Mouse (Mus musculus) ovary, postnatal 10 days (tissue): ENCODE data around the gene Insyn1.

ENCODE experiments used
- DNase-seq: peaks from one replicate; pipeline ENCODE4 v3.0.0; 2022; ENCODE audit warnings: low spot score

Gene Insyn1

DNA sequence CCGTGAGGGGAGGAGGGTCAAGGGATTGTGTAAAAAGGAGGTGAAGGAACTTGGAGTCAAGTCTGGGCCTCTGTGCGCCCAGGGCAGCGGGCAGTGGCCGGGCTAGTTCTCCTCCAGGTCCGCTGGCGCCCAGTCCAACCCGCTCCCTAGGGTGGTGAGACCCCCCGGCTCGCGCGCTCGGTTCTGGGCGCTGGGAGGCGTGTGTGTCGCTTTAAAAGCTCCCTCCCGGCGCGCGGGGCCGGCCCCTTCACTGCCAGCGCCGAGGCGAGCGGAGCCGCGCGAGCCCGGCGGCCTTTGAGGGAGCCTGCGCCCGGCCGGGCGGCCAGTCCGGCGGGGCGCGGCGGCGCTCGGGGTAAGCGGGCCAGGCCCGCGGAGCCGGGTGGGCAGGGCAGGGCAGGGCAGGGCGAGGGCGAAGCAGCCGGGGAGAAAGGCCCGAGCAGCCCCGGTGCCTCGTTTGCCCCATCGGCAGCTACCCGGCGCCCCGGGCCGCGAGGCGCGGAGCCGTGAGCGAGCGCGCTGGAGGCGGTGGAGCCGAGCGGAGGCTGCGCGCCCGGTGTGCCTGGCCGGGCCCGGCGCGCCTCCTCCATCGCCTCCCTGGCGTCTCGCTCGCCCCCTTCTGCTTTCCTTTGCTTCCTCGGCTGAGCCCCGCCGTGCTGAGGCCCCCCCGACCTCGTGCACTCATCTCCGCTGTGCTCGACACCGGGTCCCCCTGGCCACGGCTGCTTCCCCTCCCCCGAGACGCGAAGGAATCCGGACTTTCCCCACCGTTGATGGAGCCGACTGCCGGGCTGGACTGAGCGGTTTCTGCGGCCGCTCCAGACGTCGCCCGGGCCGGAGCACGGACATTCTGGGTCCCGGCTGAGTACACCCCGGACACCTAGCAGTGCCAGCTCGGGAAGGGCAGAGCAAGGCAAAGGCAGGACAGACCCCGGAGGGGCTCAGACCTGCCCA lies at the start of gene Insyn1:
Gene Insyn1, plus strand, starts transcription at position 753 of the 951 bp plus-strand sequence.
- peak; percentile 56 for DNase-seq

DNA sequence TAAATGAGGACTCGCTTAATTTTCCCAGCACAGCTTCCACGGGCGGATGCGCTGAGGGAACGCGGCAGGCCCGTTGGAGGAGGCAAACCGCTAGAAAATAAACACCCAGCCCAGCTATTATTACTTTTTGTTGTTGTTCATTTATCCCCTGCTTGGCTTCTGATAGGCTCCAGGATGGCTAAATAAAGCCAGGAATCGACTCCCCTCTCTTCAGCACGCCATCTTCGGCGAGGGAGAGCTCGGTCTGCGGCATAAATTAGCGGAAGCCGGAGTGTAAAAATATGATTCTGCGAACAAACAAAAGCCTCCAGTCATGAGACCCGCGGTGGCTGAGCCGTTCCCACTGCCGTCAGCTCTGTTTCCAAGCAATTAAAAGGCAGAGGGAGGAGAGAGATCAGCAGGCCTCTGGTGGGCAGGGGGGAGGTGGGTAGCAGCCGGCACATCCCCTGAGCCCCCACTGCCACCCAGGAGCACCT lies 49.4 kb upstream of the Insyn1 start:
- DNase-seq, result no peak

DNA sequence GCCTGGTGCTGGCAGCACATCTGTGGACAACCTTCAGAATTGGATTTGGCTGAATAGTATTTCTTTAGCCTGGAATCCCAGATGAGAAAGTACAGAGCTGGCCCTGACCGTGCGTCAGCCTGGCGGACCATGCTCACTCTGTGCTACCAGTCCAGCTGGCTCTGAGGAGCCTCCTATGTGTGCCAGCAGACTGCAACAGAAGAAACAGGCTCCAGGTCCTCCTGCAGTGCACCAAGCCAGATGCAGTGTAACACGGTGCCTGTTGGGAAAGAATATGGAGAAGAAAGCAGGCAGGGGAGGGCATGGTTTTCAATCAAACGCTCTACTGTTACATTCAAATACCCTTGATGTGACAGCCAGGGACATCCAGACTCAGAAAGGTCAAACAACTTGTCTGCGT lies 48.3 kb upstream of the Insyn1 start:
- no peak for DNase-seq

DNA sequence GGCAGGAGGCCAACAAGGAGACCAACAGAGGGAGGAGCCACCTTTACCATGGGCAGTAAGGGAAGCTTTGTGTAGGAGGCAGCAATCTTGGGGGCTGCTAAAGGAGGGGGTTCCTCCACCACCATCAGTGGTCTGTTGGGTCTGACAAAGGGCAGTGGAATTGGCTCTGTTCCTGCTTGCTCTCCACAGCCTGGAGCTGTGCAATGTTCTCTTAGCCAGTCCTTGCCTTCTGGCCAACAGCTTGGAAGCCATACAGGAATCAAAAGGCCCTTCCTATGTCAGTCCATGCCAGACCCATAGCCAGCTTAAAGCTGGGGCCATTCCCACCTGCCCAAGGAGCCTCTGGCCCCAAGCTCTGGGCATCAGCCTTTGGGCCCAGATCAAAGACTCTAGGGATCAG lies 47.8 kb upstream of the Insyn1 start:
- no peak for DNase-seq

DNA sequence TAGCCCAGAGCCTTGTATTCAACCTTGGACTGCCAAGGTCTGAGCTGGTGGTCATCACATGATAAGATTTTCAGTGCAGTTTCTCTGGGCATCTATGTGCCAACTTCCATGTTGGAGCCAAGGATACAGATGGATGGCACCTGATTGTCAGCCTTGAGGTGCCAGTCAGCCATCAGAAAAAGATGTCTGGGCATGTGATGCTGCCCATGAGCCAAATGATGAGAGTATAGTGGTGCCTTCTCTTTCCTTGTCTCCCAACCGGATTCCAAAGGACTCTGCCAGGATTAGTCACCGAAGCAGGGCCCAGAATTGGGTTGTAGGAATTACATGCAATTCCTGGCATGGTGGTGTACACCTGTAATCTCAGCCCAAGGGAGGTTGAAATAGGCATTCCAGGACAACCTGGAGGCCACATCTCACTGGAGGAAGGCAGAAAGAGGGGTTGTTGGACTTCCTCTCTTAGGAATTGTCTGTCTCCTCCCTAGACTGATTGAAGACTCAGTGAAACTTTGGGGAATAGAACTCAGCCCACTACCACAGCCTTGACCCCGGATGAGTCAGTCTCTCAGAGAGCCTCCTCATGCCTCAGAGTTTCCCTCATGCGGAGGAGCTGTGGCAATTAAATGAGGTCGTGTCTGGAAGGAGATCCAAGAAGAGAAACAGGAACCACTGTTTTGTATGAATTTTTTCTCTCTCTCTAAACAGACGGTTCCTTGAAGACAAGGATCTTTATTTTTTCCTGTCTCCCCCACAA lies 46.9 kb upstream of the Insyn1 start:
- no peak for DNase-seq

DNA sequence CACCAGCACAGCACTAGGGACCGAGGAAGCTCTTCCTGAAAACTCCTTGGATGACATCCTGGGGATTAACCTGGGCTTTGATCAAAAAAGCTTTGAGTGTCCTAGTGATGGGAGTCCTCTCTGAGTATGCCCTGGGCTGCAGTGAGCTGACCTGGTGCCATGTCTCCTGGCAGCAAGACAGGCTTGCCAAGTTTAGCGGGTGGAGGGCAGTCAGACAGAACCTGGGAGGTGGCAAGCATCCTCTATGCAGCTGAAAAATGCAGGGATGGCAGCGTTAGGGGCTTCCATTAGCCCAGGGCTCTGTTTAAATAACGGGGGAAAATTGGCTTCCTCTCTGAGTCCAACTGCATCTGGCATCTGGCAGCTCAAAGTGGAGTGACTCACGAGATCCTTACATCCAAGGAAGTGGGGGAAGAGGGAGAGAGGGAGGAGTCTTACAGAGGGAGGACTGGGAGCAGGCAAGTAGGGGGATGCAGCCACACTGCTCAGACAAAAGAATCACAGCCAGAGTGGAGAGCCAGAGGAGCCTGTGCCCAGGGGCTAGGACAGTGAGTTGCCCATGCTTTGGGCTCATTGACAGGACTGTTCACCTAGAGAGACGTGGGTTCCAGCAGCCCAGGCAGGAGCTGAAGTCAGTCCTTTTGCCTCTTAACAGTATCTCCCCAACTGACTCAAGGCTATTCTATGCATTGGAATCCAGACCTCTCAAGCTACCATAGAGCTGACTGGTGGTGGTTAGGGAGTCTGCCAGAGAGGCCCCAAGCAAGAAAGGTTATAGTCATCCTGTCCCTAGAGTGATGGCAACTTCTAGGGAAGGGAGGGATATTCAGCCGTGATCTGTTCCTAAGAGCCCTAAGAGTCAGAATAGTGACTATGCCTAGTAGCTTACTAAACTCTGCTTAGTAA lies 46.0 kb upstream of the Insyn1 start:
- DNase-seq, result no peak

DNA sequence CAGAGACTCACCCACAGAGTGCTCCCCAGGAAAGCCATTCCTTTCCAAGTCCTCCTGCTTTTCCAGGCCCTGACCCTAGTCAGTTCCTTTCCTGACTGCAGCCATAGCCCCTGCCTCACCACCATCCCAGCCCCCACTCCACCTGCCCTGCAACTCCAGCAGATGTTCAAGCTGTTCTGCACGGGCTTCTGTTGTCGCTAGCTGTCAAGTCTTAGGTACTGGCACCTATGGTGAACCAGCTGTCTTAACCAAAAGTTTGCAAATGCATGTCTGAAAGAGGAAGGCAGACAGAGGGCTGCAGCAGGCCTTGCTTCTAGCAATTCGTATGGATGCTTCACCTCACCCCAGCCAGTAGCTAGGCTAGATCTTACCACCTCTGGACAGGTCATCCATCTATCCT lies 45.3 kb upstream of the Insyn1 start:
- DNase-seq, result no peak

DNA sequence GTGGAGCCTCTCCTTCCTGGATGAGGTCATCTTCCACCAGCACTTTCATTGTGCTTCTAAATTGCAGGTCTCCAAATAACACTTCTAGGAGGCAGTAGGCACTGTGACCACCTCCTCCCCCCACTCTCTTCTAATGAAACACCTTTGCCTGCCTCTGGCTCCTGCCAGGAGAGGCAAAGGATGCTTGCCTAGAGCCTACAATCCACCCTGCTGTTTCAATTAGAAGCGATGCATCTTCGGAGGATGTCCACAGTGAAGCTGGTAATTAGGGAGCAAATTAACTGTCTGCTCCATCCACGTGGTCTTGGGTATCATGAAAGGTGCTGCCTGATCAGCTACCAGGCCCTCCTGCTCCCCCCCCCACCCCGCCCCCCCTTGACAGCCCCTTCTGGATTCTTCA lies 41.6 kb upstream of the Insyn1 start:
- no peak for DNase-seq

DNA sequence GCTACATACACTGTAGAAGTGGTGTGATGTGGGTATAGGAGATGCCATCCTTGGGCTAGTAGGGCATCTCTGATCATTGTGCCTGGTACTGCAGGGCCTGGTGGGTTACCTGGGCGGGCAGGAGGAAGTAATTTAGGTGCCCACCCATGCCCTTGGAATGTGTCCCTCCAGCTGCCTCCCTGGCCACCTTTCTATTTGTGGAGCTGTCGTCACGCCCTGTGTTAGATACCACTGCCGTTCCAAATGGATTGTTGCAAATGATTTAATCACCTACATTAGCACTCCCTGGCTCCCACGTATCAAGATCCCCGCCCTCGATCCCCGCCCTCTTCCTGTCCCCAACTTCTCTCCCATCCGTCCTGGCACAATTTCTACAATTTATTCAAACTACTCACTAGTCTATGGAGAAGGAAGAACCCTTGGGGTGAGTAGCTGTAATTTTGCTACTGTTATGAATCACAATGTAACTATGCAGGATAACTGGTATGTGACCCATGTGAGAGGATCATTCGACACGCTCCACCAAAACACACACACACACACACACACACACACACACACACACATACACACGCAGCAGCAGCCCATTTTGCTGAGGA lies 40.3 kb upstream of the Insyn1 start:
- DNase-seq, result no peak

DNA sequence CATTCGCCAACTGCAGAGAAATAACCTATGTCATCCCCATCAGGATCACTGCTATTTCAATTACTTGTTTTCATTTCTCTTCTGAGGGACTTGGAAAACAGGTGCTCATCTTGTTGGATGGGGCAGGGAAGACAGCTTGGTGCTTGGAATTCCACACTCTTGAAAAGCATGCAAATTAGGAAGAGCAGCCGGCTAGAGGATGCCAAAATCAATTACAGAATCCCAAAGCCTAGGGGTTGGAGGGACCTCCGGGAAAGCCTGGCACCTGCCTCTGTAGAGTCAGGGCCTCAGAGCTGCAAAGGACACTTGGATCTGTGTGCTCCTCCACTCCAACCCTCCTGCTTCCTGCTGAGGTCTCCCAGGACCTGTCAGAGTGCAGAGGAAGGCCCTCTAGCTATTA lies 38.9 kb upstream of the Insyn1 start:
- DNase-seq, result no peak

DNA sequence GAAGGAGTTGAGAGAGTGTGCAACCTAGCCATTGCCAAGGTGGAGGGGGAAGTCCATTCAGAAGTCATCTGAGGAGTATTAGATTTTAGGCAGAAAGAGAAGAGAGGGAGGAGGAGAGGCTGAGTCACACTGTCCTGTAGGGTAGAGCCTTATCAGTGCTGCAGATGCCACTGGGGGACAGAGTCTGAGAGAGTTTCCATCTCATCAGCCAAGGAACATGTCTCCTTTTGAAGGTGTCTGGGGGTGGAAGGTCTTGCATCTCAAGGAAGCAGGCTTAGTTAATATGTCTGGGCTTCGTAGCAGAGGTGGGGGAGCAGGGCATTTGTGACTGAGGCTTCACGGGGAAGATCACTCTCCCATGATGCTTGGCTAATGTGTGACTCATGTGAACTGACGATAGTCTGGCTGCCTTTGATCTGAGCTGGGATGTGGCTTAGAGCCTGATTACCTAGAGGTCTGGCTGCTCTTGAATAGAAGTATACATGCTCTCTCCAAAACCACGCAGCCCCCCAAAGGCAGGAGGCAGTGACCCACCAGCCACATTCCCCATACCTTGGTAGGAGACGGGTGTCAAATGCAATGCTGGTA lies 34.5 kb upstream of the Insyn1 start:
- DNase-seq, result no peak

DNA sequence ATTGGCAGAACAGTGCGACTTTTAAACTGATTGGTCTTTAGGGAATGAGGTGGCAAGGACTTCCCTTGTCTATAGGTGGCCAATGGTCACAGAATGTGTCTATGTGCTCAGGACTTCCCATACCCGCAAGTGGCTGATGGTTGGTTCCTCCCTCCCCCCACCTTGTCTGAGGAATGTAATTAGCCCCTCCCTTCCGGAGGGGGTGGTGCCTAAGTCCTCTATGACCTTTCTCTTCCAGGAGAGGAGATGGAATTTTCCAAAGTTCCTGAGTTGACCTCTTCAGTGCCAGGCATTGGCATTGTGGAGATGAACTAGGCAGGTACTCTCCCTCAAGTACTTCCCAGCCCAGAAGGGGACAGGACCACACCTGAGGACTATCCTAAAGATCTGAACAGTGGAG lies 33.5 kb upstream of the Insyn1 start:
- DNase-seq, result no peak

DNA sequence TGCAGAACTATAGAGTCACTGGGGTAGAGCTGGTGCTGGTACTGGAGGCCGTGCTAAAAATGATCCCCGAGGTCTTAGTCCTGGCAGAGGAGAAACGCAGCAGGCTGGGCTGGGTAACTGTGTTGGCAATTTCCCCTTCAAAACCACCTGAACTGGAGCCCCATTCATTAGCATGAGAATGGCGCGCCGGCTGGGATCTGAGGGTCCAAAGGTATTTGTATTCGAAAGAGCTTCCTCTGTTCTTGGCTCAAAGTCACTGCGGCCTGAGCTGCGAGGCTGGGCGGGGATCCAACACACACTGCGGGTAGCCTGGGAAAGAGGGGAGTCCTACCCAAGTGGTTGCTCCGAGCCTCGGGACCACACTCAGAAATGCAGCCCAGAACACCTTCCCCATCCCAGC lies 32.6 kb upstream of the Insyn1 start:
- DNase-seq, result no peak

DNA sequence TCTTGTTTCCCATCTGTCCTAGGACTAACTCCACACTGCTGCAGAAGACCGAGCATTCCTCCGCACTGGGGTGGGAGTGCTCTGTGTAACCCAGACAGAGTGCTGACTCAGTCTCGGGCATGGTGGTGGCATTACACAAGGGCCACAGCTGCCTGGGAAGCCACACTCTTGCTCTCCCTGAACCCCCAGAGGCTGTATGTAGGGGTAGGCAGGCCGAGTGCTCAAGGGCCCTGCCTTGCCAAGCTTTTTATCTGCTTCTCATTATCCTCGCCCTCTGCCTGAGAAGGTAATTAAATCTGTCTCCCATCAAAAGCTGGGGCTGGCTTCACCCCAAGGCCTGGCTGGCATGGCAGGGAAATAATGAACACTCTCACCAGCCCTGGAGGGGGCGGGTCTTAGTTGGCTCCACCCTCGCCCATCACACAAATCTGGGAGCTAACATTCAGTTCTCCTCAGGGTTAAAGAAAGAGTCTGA lies 30.9 kb upstream of the Insyn1 start:
- DNase-seq, result no peak

DNA sequence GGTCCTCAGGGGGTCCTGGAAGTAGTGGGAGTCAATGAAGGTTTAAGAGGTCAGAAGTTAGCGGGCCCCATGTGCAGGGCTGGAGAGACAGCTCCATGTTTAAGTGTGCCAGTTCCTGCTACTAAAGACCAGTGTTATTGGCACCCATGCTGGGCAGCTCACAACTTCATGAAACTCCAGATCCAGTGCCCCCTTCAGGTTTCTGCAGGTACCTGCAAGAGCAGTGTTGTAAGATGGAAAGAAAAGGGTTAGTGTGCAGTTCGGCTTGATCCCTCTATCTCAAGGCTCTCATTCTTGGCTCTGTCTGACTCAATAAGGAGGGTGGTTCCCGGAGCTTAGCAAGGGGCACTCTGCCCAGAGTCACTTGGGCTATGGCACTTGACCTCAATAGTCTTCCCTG lies 30.1 kb upstream of the Insyn1 start:
- DNase-seq, result no peak

DNA sequence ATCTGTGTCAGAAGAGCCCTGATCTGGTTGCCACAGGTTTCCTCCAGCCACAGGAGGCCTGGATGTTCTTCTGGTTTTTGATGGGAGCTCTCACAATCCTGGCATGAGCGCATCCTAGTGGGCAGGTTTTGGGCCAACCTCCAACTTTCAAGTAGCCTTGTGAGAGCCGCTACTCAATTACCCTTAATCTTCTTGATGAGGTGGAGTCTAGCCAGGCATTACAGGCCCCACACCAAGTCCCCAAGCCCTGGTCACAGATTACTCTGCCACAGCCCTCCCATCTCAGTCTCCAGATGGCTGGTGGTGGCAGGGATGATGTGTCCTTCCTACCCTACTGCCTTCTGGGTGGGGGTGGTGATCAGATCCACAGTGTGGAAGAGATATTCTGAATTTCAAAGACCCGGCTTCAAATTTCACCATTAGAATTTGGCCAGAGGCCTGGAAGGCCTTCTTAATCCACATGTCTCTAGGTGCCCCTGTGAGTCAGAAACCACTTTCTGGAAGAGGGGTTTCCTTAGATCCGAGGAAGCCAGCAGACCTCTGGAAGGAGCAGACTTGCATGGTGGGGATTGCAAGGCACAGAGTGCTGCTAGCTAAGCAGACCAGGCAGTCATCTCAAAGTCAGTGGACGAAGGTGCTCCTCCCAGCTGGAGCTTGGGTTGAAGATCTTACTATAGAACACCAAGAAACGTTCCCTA lies 29.4 kb upstream of the Insyn1 start:
- DNase-seq, result no peak

DNA sequence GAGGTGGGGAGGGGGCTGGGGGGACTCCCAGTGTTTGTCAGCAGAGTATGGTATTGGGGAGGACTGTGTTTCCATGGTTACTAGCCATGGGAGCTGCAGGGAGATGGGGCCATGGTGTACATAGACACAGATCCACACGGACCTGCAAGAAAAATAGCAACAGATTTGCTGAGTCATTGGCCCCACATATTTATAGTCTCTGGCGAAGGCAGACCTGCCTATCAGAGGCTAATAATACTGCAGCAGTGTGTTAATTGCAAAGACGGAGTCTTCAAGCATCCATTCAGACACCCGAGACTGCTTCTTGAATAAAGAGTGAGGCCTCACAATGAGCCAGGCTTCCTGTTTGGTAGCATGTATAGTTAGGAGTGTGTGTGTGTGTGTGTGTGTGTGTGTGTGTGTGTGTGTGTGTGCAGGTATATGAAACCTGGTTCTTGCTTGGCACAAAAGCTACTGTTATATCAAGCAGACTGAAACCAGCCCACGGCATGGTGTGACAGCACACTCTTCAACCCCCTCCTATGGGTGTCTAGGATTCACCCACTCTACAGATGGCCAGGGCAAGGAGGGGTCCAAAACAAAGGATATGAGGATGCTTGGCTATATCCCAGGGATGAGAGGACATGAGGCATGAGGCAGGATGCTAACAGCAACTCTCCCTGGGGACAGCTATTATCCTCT lies 20.9 kb upstream of the Insyn1 start:
- DNase-seq, result no peak

DNA sequence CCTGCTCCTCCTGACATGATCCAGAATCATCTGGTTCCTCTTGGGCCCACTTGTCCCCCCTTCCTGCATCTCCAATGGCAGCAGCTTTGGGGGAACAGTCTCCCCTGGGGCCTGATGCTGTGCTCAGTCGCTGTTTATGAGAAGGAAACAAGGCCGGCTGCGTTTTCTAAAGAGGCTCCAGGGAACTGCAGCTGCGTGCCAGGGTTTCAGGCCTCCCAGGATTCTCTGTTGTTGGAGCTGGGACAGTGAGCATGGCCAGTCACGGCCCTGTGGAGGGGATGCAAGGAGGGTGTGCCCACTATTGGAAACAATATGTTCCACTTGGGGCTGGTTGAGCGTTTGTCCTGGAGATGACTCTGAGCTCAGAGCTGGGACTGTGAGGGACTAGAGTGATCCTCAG lies 17.9 kb upstream of the Insyn1 start:
- DNase-seq, result no peak

DNA sequence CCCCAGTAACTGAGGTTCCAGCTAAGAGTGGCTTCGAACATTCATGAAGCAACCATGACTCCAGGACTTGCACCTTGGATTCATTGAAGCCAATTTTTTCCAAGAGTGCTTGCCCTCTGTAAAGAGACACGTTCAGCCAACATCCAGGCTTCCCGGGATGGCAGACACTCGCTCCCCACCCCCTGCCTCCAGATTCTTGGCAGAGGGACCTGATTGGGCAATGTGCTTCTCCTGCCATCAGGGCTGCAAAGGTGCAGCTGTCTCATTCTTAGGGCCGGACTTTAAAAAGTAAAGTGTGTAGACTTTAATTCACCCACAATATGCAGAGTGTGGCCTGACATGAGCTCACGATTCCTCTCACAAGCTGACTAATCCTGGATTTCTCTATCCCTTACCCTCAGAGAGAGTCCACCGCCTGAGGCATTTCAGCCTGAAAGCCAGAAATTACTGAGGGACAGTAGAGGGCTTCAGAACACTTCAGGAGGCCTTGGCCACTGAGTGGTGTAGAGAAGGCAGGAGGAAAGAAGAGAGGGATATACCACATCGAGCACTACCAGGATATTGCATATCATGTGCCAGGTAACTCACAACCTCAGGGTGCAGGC lies 15.1 kb upstream of the Insyn1 start:
- no peak for DNase-seq

DNA sequence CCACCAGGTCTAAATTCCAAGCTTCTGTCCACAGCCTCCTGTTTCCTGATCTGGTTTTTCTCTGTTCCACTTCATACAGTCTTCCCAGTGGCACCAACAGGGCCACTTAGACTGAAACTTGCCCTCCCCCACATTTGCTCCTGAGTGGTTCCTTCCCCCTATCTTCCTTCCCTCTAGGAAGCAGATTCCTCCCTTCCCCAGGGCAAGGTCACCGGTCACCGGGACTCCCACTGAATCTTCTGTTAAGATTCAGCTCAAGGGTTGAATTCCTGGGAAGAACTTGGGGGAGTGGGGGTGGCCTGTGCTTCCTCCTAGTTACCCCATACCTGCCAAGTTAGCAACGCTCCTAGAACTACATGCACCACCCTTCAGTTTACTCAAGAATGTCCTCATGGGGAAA lies 1.3 kb upstream of the Insyn1 start:
- no peak for DNase-seq
